Mouse (Mus musculus) liver, postnatal 0 days (tissue): Measurements from ENCODE around the gene 2310022A10Rik.

Source experiments
- CTCF ChIP-seq: sonication (generic); IDR thresholded peaks from 2 replicates; pipeline ENCODE4 v1.5.1; 2016; ENCODE audit warnings: antibody characterized with exemption, low read depth
- EP300 ChIP-seq: IDR thresholded peaks from 2 replicates; pipeline ENCODE4 v1.6.1; 2016; ENCODE audit warnings: antibody characterized with exemption, low read depth, mild to moderate bottlenecking

DNA sequence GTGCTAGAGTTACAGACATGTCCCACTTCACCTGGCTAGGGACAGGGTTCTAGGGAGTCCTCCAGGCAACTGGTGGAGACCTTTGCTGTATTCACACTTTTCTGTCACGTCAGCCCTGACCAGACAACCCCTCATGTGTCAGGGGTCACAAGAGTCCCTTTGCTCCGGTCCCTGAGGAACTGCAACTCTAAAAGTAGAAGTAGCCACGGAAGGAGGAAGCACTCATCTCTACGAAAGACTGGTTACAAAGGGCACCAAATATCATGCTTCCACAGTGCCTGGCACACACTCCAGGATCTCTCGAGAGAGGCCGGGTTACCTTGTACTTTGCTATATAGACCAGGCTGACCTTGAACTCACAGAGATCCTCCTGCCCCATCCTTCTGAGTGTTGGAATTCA, 16.4 kb upstream of the 2310022A10Rik start:
- TF ChIP-seq EP300 = no peak
- TF ChIP-seq CTCF = no peak
